Comparison of ENCODE assay signal across 8 mouse cellular contexts in the genomic region with DNA sequence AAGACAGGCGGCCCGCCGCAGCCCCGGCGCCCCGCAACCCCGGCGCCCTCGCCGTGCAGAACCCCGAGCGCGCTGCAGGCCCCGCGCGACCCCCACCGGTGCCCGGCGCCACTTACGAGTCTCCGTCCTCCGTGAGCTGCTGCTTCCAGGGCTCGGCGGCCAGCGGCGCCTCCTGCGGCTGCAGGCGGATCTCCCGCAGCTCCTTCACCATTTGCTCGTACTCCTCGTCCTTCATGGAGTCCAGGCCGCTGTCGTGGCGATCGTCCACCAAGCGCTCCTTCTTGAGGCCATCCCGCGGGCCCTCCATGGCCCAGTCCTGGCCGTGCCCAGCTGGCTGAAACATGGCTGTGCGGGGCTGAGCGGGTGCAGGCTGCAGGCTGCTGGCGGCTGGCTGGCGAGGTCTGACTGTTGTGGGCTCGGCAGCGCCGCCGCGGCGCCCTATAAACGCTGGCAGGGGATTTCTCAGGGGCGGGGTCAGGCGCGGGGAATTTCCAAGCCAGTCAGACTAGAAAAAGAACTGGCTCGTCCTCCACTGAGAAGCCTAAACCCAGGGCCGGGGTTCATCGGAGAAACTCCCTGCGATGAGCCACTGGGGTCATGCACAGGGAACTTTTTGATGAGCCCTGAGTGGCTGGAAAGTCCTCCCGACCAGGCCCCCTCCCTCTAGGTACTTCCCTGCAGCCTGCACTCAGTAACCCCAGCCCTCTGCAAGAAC. TPM values are rescaled to one million over a fixed set of nuclear protein-coding genes. Genes with fewer than 3 reads are reported as not detected.
A peak's percentile ranks its signal among the peaks of the same experiment; 100 is the strongest.
DNase-seq lines count a peak whose midpoint lies in the region; ATAC-seq lines count a peak whose summit lies in the region.

A gene (minus strand): TSS at position 464 of the 715 bp plus-strand sequence.

- DNase-seq in adrenal gland, adult (ENCODE audit: inconsistent age in 2 of 2, low spot score in 1 of 2): peak; percentile 96 to 99
- peak; percentile 85 for DNase-seq in embryo, embryonic 10 days (ENCODE audit: low spot score)
- DNase-seq in gastrocnemius, postnatal 10 days: peak; percentile 97
- DNase-seq in induced T-regulatory cell, adult 2 months (ENCODE audit: low read depth): peak; percentile 98
- peak; percentile 81 to 90 for DNase-seq in left cerebral cortex, adult 8-10 months (ENCODE audit: low spot score in 2 of 2)
- peak; percentile 90 for DNase-seq in right cerebral cortex, adult 18-20 months
- peak; percentile 97 for DNase-seq in urinary bladder, adult 2 months (ENCODE audit: low spot score)

- ATAC-seq in megakaryocyte, adult 5-6 weeks (ENCODE audit: poor library complexity, severe bottlenecking): peak; percentile 54

RNA-seq across cellular contexts. Expression of the gene that starts here (rescaled TPM):
- total RNA-seq in gastrocnemius, postnatal 10 days (2021): 10 to 100 TPM; 24.8 to 38.1 TPM
- total RNA-seq in left cerebral cortex, adult 8-10 months (2022): 10 to 100 TPM; 30.4 to 36.8 (median 35.1) TPM
- 55.5 and 84.6 TPM in 2 replicates for total RNA-seq in megakaryocyte, adult 5-6 weeks (2015)
- total RNA-seq in megakaryocyte, adult 5-6 weeks (2017): 52.5 and 65.3 TPM in 2 replicates
- polyA plus RNA-seq in urinary bladder, adult 2 months (2012; rRNA removed): 69.7 and 83.8 TPM in 2 replicates

Comparison
In these comparisons a context has a peak if more than half of its experiments do, and no peak if none do; other contexts are left out.
1. Peak in every context shown above with its lines: DNase-seq and ATAC-seq.